8 mouse cellular contexts compared by ENCODE assay signal in the genomic region with DNA sequence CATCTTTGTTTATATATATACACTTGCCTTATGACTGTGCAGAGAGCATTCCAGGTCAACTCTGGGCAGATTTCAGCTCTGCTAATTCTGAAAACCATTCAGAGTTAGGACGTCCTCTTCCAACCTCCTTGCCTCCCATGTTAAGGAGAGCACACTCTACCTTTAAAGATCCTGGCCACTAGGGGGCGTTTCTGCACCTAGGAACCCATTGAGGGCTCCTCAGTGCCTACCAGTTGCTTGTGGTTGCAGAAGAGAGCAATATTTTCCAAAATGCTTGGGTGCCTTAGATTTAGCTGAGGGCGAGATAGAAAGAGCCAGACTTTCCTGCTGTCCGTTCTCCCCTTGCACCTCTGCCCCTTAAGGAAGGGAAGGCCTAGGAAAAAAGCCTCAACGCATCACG. TPM values are rescaled to one million over a fixed set of nuclear protein-coding genes. Genes with fewer than 3 reads are reported as not detected.
DNase-seq lines count a peak whose midpoint lies in the region; ATAC-seq lines count a peak whose summit lies in the region.

No protein-coding gene starts in this region.

- H3K4me3 ChIP-seq in lung, embryonic 15.5 days = no peak overlapping the region

- peaks cover 60% of the 10 kb centered on the region for H3K36me3 ChIP-seq in lung, embryonic 15.5 days
- 0 out of 2 replicates have a peak, but pooled peaks cover 1% of the 10 kb centered on the region for H3K36me3 ChIP-seq in splenic B cell, adult 2 months (ENCODE audit: control insufficient read depth, insufficient read depth, low read length, poor library complexity, severe bottlenecking)

- no peaks in the 10 kb centered on the region for H3K27me3 ChIP-seq in lung, embryonic 15.5 days
- H3K27me3 ChIP-seq in splenic B cell, adult 2 months (ENCODE audit: control insufficient read depth, insufficient read depth, low read length, poor library complexity, severe bottlenecking) = no peaks in the 10 kb centered on the region

- no peaks in the 10 kb centered on the region for H3K9me3 ChIP-seq in lung, embryonic 15.5 days

- H3K9ac ChIP-seq in lung, embryonic 15.5 days = no peak overlapping the region

- peak; percentile 66 for ATAC-seq in granulocyte monocyte progenitor cell, adult 5-6 weeks (replicated peaks; ENCODE audit: poor library complexity, severe bottlenecking)
- 0 out of 2 replicates have a peak, but pooled peaks have one; percentile 34 for ATAC-seq in lung, embryonic 15.5 days (ENCODE audit: borderline replicate concordance, extremely low read depth, low FRiP score, low TSS enrichment)

- no peaks in the 10 kb centered on the region for H3K4me1 ChIP-seq in lung, embryonic 15.5 days

- DNase-seq in adrenal gland, adult (ENCODE audit: inconsistent age in 2 of 2, low spot score in 1 of 2) = peak; percentile 64 to 86
- no peak for DNase-seq in adrenal gland, adult 8-10 months
- peak; percentile 58 for DNase-seq in ovary, postnatal 14 days (ENCODE audit: low spot score)
- DNase-seq in ovary, postnatal 10 days (ENCODE audit: low spot score) = no peak
- DNase-seq in cerebellum, adult 11-12 months = peak; percentile 54
- peak; percentile 85 for DNase-seq in splenic B cell, adult 2 months (ENCODE audit: low read depth, low spot score)

- WGBS in lung, embryonic 15.5 days = 59% methylated on average over 6 of the region's 6 CpGs

- no peak overlapping the region for H3K27ac ChIP-seq in lung, embryonic 15.5 days

- no peak overlapping the region for H3K4me2 ChIP-seq in lung, embryonic 15.5 days

RNA-seq across cellular contexts. Expression of a gene that starts 13.8 kb away (rescaled TPM):
- 10 to 100 TPM in 3 of 4 experiments, 1 to 10 TPM in 1; 8.8 to 19.6 (median 17.1) TPM for total RNA-seq in adrenal gland, adult 8-10 months (2022)
- total RNA-seq in granulocyte monocyte progenitor cell, adult 5-6 weeks (2014; fragmentation: Nextera tagmentation) = 3.2 and 4.1 TPM in 2 replicates
- 0.26 and 1.0 TPM in 2 replicates for total RNA-seq in granulocyte monocyte progenitor cell, adult 5-6 weeks (2017)
- 6.9 and 7.9 TPM in 2 replicates for polyA plus RNA-seq in lung, embryonic 15.5 days (2015; fragmentation: Nextera tagmentation; extraction: Ambion mirVana)

RNA-seq across cellular contexts. Expression of a gene that starts 36.4 kb away (rescaled TPM):
- 10 to 100 TPM in 3 of 4 experiments, 1 to 10 TPM in 1; 8.6 to 15.4 (median 12.1) TPM for total RNA-seq in adrenal gland, adult 8-10 months (2022)
- total RNA-seq in granulocyte monocyte progenitor cell, adult 5-6 weeks (2014; fragmentation: Nextera tagmentation) = 6.9 and 8.7 TPM in 2 replicates
- 6.9 and 9.9 TPM in 2 replicates for total RNA-seq in granulocyte monocyte progenitor cell, adult 5-6 weeks (2017)
- 5.9 and 6.0 TPM in 2 replicates for polyA plus RNA-seq in lung, embryonic 15.5 days (2015; fragmentation: Nextera tagmentation; extraction: Ambion mirVana)

RNA-seq across cellular contexts. Expression of a gene that starts 43.8 kb away (rescaled TPM):
- total RNA-seq in adrenal gland, adult 8-10 months (2022) = 100 to 1,000 TPM in 2 of 4 experiments, 10 to 100 TPM in 2; 42.9 to 895 (median 124) TPM
- 1.4 and 4.0 TPM in 2 replicates for total RNA-seq in granulocyte monocyte progenitor cell, adult 5-6 weeks (2014; fragmentation: Nextera tagmentation)
- 2.4 and 4.1 TPM in 2 replicates for total RNA-seq in granulocyte monocyte progenitor cell, adult 5-6 weeks (2017)
- 9.2 and 9.9 TPM in 2 replicates for polyA plus RNA-seq in lung, embryonic 15.5 days (2015; fragmentation: Nextera tagmentation; extraction: Ambion mirVana)

Comparison
In these comparisons a context has a peak if more than half of its experiments do, and no peak if none do; other contexts are left out.
1. DNase-seq: peak in adrenal gland, adult (2 of 2), ovary, postnatal 14 days (single experiment), cerebellum, adult 11-12 months (single experiment) and splenic B cell, adult 2 months (single experiment); none in adrenal gland, adult 8-10 months (single experiment) and ovary, postnatal 10 days (single experiment).
2. RNA of a gene that starts 43.8 kb away (total RNA-seq): 42.9 to 895 TPM in adrenal gland, adult 8-10 months; 1.4 to 4.1 TPM in granulocyte monocyte progenitor cell, adult 5-6 weeks; every median in the first group is over 4 times any median in the second.